Mouse (Mus musculus): ENCODE results near the gene Hhat. TPM values are rescaled to one million over a fixed set of nuclear protein-coding genes. Genes with fewer than 3 reads are reported as not detected.

The Hhat gene
- total and polyA plus RNA-seq, 3 experiments, result 0.39 to 1.0 TPM; not detected in 1

DNA sequence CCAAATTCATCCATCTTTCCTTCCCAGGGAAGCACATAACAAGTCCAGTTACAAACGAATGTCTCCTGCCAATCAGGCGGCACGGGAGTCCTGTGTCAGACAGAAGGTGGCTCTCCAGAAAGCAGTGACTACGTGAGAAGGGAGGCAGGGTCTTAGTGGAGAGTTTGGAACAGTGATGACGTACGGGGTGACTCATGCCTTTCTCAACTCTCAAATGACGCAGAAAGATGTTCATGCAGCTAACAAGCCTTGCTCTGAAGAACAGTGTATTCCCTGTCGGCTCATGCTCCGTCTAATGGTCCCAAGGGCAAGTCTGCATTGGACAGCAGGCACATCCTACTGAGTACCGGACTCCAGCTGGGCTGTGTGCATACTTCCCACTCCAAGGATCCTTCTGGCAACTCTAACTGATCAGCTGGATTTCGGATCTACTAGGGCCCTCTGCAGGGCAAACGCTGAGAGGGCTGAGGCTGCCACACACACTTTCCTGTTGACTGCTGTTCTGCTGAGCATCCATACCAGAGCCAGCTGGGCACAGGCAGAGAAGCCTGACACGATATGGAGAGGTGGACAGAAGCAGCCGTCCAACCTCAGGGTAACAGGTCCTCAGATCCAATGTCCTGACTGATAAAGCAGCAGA, 245.2 kb downstream of the Hhat start:
- Histone ChIP-seq H3K9me3 (replicated peaks; ENCODE audit: insufficient read depth, low read length) (no peaks in the 10 kb centered on the region), H3K27me3 (ENCODE audit: control insufficient read depth in 1 of 2, insufficient read depth in 2 of 2, low read length in 2 of 2) (no peaks in the 10 kb centered on the region; a peak in 1 of 4 replicates), H3K36me3 (ENCODE audit: control insufficient read depth in 1 of 2, insufficient read depth in 2 of 2, low read length in 2 of 2) (no peaks in the 10 kb centered on the region; a peak in 1 of 4 replicates), H3K4me3 (ENCODE audit: control insufficient read depth in 1 of 2, insufficient read depth in 1 of 2, low read depth in 2 of 2, low read length in 2 of 2) (no peak overlapping the region), H3K27ac (ENCODE audit: control insufficient read depth, low read depth, low read length) (no peak overlapping the region), H3K79me2 (ENCODE audit: control insufficient read depth, insufficient read depth, low read length, poor library complexity) (no peaks in the 10 kb centered on the region), H3K4me1 (ENCODE audit: control insufficient read depth in 1 of 2, insufficient read depth in 2 of 2, low read length in 2 of 2) (no peaks in the 10 kb centered on the region), H3K9ac (ENCODE audit: control insufficient read depth, low read depth, low read length, poor library complexity, severe bottlenecking) (no peak overlapping the region)
- no peak for DNase-seq (ENCODE audit: low read depth, low spot score)
- no peak for TF ChIP-seq USF2 (IDR thresholded peaks at IDR 0.05; ENCODE audit: borderline replicate concordance in 1 of 2, insufficient read depth in 1 of 2, low read depth in 1 of 2, low read length in 2 of 2)
- TF ChIP-seq GATA1 (IDR thresholded peaks at IDR 0.05; ENCODE audit: low read depth, low read length), result no peak
- no peak for TF ChIP-seq TAL1 (IDR thresholded peaks at IDR 0.05; ENCODE audit: low read length)
- TF ChIP-seq UBTF (IDR thresholded peaks at IDR 0.05; ENCODE audit: borderline replicate concordance, insufficient read depth, low read depth, low read length), result no peak
- TF ChIP-seq KAT2A (conservative IDR thresholded peaks at IDR 0.05; ENCODE audit: low read depth, low read length), result no peak
- no peak for TF ChIP-seq CTCF (IDR thresholded peaks at IDR 0.05 in 2 of 3, conservative IDR thresholded peaks at IDR 0.05 in 1 of 3; ENCODE audit: control insufficient read depth in 1 of 3, insufficient read depth in 1 of 3, low read depth in 2 of 3, low read length in 3 of 3, poor library complexity in 1 of 3, severe bottlenecking in 1 of 3)
- TF ChIP-seq MAFK (IDR thresholded peaks at IDR 0.05; ENCODE audit: borderline replicate concordance, low read depth, low read length), result no peak
- no peak for TF ChIP-seq ETS1 (IDR thresholded peaks at IDR 0.05; ENCODE audit: low read depth, low read length)
- TF ChIP-seq MAZ (IDR thresholded peaks at IDR 0.05; ENCODE audit: low read depth, low read length), result no peak
- no peak for TF ChIP-seq POLR2A (IDR thresholded peaks at IDR 0.05; ENCODE audit: control insufficient read depth in 1 of 2, insufficient read depth in 1 of 2, low read depth in 1 of 2, low read length in 2 of 2, poor library complexity in 1 of 2)

DNA sequence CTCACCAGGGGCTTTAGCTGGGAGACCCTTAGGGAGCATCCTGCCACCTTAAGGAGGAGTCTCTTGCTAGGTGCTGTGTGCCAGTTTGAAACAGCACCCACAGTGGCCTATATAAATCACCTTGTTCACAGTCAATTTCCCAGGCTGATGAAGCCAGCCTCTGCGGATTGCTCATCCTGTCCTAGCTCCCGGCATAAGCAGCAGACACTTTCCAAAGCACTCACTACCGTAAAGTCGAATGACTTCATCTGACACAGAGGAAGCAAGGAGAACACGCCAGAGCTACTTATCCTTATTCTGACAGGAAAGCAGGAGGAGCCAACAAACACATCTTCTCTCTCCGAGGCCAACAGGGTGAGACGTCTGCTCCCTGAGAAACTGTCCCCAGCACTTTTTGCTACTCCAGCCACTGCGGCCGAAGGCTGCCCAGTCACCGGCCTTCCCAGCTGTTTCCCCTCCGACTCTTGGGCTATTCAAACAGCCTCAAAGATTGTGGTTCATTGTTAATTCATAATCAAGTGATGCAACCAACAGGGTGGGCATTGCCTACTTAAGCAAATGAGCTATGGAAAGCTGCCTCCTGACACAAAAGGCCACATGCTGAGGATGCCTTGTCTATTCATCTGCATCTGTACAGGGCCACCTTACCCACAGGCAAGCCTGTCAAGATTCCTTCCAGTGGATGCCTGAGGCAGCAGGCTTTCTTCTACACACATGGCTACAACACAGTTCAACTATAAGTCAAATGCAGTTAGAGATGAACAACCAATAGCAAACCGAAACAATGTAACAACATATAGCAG, 248.4 kb downstream of the Hhat start:
- H3K79me2 ChIP-seq (ENCODE audit: control insufficient read depth, insufficient read depth, low read length, poor library complexity), result no peaks in the 10 kb centered on the region
- no peak for TF ChIP-seq POLR2AphosphoS2 (IDR thresholded peaks at IDR 0.05; ENCODE audit: low read length)
- TF ChIP-seq GABPA (IDR thresholded peaks at IDR 0.05; ENCODE audit: low read depth, low read length), result no peak
- TF ChIP-seq USF1 (IDR thresholded peaks at IDR 0.05; ENCODE audit: low read depth, low read length), result no peak
- no peak for TF ChIP-seq EP300 (IDR thresholded peaks at IDR 0.05; ENCODE audit: low read depth in 1 of 2, low read length in 2 of 2)
- no peak for TF ChIP-seq MAX (IDR thresholded peaks at IDR 0.05; ENCODE audit: low read length)
- TF ChIP-seq ZKSCAN1 (IDR thresholded peaks at IDR 0.05; ENCODE audit: low read depth, low read length), result no peak
- no peak for TF ChIP-seq TBP (IDR thresholded peaks at IDR 0.05; ENCODE audit: low read depth, low read length)
- no peak for TF ChIP-seq NRF1 (IDR thresholded peaks at IDR 0.05; ENCODE audit: insufficient read depth, low read depth, low read length, poor library complexity, severe bottlenecking)
- no peak for TF ChIP-seq SIN3A (IDR thresholded peaks at IDR 0.05; ENCODE audit: low read length)
- no peak for TF ChIP-seq POLR2AphosphoS5 (IDR thresholded peaks at IDR 0.05; ENCODE audit: borderline replicate concordance, low read depth, low read length)
- TF ChIP-seq NELFE (IDR thresholded peaks at IDR 0.05; ENCODE audit: low read depth, low read length), result no peak
- TF ChIP-seq RCOR1 (IDR thresholded peaks at IDR 0.05; ENCODE audit: low read depth, low read length), result no peak
- TF ChIP-seq JUND (IDR thresholded peaks at IDR 0.05; ENCODE audit: low read depth, low read length), result no peak
- TF ChIP-seq MEF2A (IDR thresholded peaks at IDR 0.05; ENCODE audit: extremely low read depth, insufficient replicate concordance, low read depth, low read length, poor library complexity, severe bottlenecking), result no peak
- no peak for TF ChIP-seq CHD1 (IDR thresholded peaks at IDR 0.05; ENCODE audit: low read depth, low read length)
- TF ChIP-seq RAD21 (IDR thresholded peaks at IDR 0.05; ENCODE audit: low read depth, low read length), result no peak
- no peak for TF ChIP-seq USF2 (IDR thresholded peaks at IDR 0.05; ENCODE audit: borderline replicate concordance in 1 of 2, insufficient read depth in 1 of 2, low read depth in 1 of 2, low read length in 2 of 2)
- no peak for TF ChIP-seq UBTF (IDR thresholded peaks at IDR 0.05; ENCODE audit: borderline replicate concordance, insufficient read depth, low read depth, low read length)
- H3K9me3 ChIP-seq (replicated peaks; ENCODE audit: insufficient read depth, low read length), result no peaks in the 10 kb centered on the region
- 0 out of 4 replicates have a peak, but pooled peaks cover 0 to 1% of the 10 kb centered on the region in 2 experiments for H3K4me1 ChIP-seq (ENCODE audit: control insufficient read depth in 1 of 2, insufficient read depth in 2 of 2, low read length in 2 of 2)
- no peak for DNase-seq (ENCODE audit: low read depth, low spot score)
- H3K27ac ChIP-seq (ENCODE audit: control insufficient read depth, low read depth, low read length), result no peak overlapping the region
- H3K4me3 ChIP-seq (ENCODE audit: control insufficient read depth in 1 of 2, insufficient read depth in 1 of 2, low read depth in 2 of 2, low read length in 2 of 2), result no peak overlapping the region
- H3K36me3 ChIP-seq (ENCODE audit: control insufficient read depth in 1 of 2, insufficient read depth in 2 of 2, low read length in 2 of 2), result no peaks in the 10 kb centered on the region
- no peaks in the 10 kb centered on the region; a peak in 1 of 4 replicates for H3K27me3 ChIP-seq (ENCODE audit: control insufficient read depth in 1 of 2, insufficient read depth in 2 of 2, low read length in 2 of 2)
- H3K9ac ChIP-seq (ENCODE audit: control insufficient read depth, low read depth, low read length, poor library complexity, severe bottlenecking), result no peak overlapping the region

All from MEL (cell line).